In genomic region chr3:77577267-77577666, GRCm38 (mm10) we compare ENCODE assay signal across 26 mouse cellular contexts.
DNase-seq lines count a peak whose midpoint lies in the region; ATAC-seq and TF ChIP-seq lines count a peak whose summit lies in the region.
"Had no signal": no experiment of that assay in that cellular context is flagged by ENCODE, and none has a peak within 500 bp of the region (broad histone marks: within the 10 kb centered on the region; RNA-seq: fewer than 3 reads in every experiment).

No protein-coding gene starts in this region.

- WGBS in midbrain, embryonic 11.5 days, result 71% methylated on average over 2 of the region's 2 CpGs
- WGBS in midbrain, embryonic 10.5 days, result 71% methylated on average over 2 of the region's 2 CpGs

- no peak overlapping the region for H3K4me3 ChIP-seq in midbrain, embryonic 11.5 days (ENCODE audit: low read depth, low read length)
- H3K4me3 ChIP-seq in midbrain, embryonic 10.5 days, result no peak overlapping the region
- H3K4me3 ChIP-seq: embryonic facial prominence, embryonic 10.5 days; embryonic facial prominence, embryonic 13.5 days; erythroblast, embryonic 14.5 days; forebrain, embryonic 12.5 days; forebrain, embryonic 15.5 days; heart, adult 2 months; heart, embryonic 10.5 days; heart, embryonic 13.5 days had no signal

- no peak overlapping the region for H3K27ac ChIP-seq in midbrain, embryonic 11.5 days (ENCODE audit: low read depth, low read length)
- H3K27ac ChIP-seq in midbrain, embryonic 10.5 days (replicated peaks), result no peak overlapping the region
- H3K27ac ChIP-seq: embryonic facial prominence, embryonic 10.5 days; embryonic facial prominence, embryonic 13.5 days; forebrain, embryonic 12.5 days; forebrain, embryonic 15.5 days; heart, adult 2 months; heart, embryonic 10.5 days; heart, embryonic 13.5 days had no signal

- DNase-seq in embryo, embryonic 10 days (ENCODE audit: low spot score), result peak; percentile 3
- DNase-seq in embryo, embryonic 10.5 days (ENCODE audit: low spot score), result no peak
- peak; percentile 82 for DNase-seq in midbrain, embryonic 11.5 days (ENCODE audit: low spot score, missing footprints)
- no peak for DNase-seq in midbrain, embryonic 10.5 days (ENCODE audit: low spot score)
- peak; percentile 22 for DNase-seq in brain, embryonic 14.5 days (ENCODE audit: low read depth)
- peak; percentile 66 for DNase-seq in retina, postnatal 1 day
- DNase-seq in layer of hippocampus, adult 9-11 months, result no peak
- DNase-seq: adrenal gland, adult 8-10 months; adrenal gland, postnatal 25 days; cerebellum, adult 18-20 months; cerebellum, adult 9-10 months; cerebellum, postnatal 14 days; embryo, embryonic 11 days; gastrocnemius, postnatal 10 days; gastrocnemius, postnatal 36 days; heart, adult 2 months; heart, postnatal 14 days; heart, postnatal 4 days had no signal

- ATAC-seq in midbrain, embryonic 11.5 days (ENCODE audit: low FRiP score), result no peak
- ATAC-seq: activated CD4-positive, CD25-positive, alpha-beta regulatory T cell, adult 4 months; forebrain, embryonic 15.5 days had no signal

- no peak for TF ChIP-seq CTCF in brain, embryonic 14.5 days (IDR thresholded peaks at IDR 0.05; ENCODE audit: borderline replicate concordance, extremely low read depth, insufficient read depth, insufficient read length)

- no peak overlapping the region for H3K9ac ChIP-seq in midbrain, embryonic 11.5 days (ENCODE audit: low read length)
- H3K9ac ChIP-seq: embryonic facial prominence, embryonic 13.5 days; forebrain, embryonic 12.5 days; forebrain, embryonic 15.5 days; heart, embryonic 13.5 days had no signal

- H3K4me1 ChIP-seq in midbrain, embryonic 11.5 days (ENCODE audit: control insufficient read depth, insufficient read depth, low read length), result no peaks in the 10 kb centered on the region
- H3K4me1 ChIP-seq in midbrain, embryonic 10.5 days, result no peaks in the 10 kb centered on the region
- H3K4me1 ChIP-seq: embryonic facial prominence, embryonic 10.5 days; embryonic facial prominence, embryonic 13.5 days; forebrain, embryonic 12.5 days; forebrain, embryonic 15.5 days; heart, embryonic 10.5 days; heart, embryonic 13.5 days had no signal

- H3K36me3 ChIP-seq in midbrain, embryonic 11.5 days (ENCODE audit: control insufficient read depth, insufficient read depth, low read length), result no peaks in the 10 kb centered on the region
- no peaks in the 10 kb centered on the region for H3K36me3 ChIP-seq in midbrain, embryonic 10.5 days
- H3K36me3 ChIP-seq: embryonic facial prominence, embryonic 10.5 days; embryonic facial prominence, embryonic 13.5 days; forebrain, embryonic 12.5 days; forebrain, embryonic 15.5 days; heart, embryonic 10.5 days; heart, embryonic 13.5 days had no signal

- no peak overlapping the region for H3K4me2 ChIP-seq in midbrain, embryonic 11.5 days
- H3K4me2 ChIP-seq: embryonic facial prominence, embryonic 13.5 days; forebrain, embryonic 12.5 days; forebrain, embryonic 15.5 days; heart, embryonic 13.5 days had no signal

- no peaks in the 10 kb centered on the region for H3K27me3 ChIP-seq in midbrain, embryonic 11.5 days (ENCODE audit: control insufficient read depth, insufficient read depth, low read length)
- no peaks in the 10 kb centered on the region for H3K27me3 ChIP-seq in midbrain, embryonic 10.5 days (ENCODE audit: low read depth, poor library complexity, severe bottlenecking)
- H3K27me3 ChIP-seq: embryonic facial prominence, embryonic 13.5 days; forebrain, embryonic 12.5 days; forebrain, embryonic 15.5 days; heart, embryonic 13.5 days had no signal

- H3K9me3 ChIP-seq in midbrain, embryonic 11.5 days (ENCODE audit: control insufficient read depth, low read length), result no peaks in the 10 kb centered on the region
- H3K9me3 ChIP-seq in midbrain, embryonic 10.5 days (replicated peaks), result no peaks in the 10 kb centered on the region
- H3K9me3 ChIP-seq: embryonic facial prominence, embryonic 10.5 days; embryonic facial prominence, embryonic 13.5 days; forebrain, embryonic 12.5 days; forebrain, embryonic 15.5 days; heart, embryonic 10.5 days; heart, embryonic 13.5 days had no signal

- no peak for TF ChIP-seq POLR2A in brain, embryonic 14.5 days (IDR thresholded peaks at IDR 0.05; ENCODE audit: borderline replicate concordance, extremely low read depth, insufficient read depth, insufficient read length, poor library complexity, severe bottlenecking)

Comparison
In these comparisons a context has a peak if more than half of its experiments do, and no peak if none do; other contexts are left out.
1. DNase-seq: peak in embryo, embryonic 10 days (single experiment), midbrain, embryonic 11.5 days (single experiment), brain, embryonic 14.5 days (single experiment) and retina, postnatal 1 day (single experiment); none in embryo, embryonic 10.5 days (single experiment), midbrain, embryonic 10.5 days (single experiment) and layer of hippocampus, adult 9-11 months (single experiment).